Mouse (Mus musculus) lung, postnatal 10 days (tissue): ENCODE measurements at regions not wholly inside any gene's neighbourhood (a gene's known extent, or its start where the extent isn't known, plus 50 kb on each side); places are given as distances from the start of the nearest gene placed in this dataset.

ENCODE experiments used
- DNase-seq: peaks from one replicate; pipeline ENCODE4 v3.0.0; 2021

DNA sequence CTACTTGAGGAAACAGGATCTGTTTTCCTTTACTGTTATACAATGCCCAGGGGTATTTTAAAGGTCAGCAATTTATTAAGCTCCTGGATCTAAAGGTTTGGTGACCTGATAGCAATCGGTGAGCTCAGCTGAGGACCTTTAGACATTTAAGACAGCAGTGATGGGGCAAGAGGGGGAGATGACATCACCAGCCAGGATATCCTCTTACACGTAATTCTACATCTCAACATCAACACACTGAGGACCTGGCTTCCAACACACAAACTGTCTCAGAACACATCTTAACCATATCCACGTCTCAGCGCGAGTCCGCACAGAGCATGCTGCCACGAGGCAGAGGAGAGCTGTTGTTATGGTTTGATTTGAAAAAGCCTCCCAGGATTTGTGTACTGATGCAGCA lies 69.2 kb downstream of the Nhlrc3 start:
- DNase-seq, result no peak

DNA sequence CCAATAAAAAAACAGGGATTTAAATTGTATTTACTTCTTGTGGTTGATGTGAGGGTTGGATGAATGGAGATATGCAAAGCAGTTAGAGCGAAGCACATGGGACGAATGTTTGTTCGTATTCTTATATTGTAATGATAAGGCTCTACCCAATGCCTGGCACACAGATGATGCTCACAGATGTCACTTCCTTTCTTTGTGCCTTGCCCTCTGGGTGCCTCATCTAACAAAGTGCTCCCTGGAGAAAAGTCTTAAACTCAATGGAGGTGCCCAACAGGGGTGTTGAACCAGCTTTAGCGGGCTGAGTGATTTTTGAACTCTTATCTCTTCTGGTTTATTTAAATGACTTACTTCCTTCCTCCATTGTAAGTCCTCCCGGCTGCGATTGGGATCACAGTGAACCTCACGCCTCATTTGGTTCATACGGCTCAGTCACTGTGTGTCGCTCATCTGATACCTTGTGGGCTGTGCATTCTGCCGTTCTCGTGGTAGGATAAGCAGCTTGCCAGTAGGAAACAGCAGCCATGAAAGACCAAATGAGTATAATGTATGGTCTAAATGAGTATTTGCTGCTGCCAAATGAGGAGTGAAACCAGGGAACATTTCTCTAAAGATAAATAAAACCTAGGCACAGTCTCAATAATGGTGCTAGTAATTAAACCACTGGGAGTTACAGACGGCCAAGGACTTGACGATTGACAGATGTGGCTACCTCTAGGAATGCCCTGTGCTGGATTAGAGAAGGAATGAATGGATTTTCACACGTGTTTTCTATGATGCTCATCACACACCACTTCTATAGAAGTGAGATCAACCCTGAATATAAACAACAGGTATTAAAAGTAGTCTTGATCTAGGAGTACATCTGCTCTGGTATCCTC lies 81.2 kb downstream of the Nhlrc3 start:
- no peak for DNase-seq

DNA sequence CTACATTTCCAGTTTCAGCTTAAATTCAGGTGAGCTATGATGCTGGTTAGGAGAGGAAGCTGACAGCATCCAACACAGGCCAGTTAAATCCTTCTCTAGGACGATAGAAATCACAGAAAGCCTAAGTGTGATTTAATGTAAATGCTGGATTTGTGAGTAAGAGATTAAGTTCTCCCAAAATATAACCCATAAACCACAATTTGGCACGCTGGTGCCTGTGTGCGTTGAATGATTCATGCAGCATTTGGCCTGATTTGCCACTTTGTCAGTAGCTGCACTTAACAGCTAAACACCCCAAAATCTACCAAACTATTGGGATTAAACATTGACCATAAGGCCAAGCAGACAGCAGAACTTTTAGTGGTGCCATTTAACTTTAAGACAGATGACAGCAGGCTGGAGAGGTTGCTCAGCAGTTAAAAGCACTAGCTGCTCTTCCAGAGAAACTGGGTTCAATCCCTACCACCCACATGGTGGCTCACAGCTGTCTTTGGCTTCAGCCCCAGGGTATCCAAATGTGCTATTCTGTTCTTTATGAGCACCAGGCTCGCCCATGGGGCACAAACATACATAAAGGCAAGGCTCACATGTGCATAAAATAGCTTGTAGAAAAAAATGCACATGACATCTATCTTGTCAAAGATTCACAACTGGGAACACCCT lies 83.5 kb downstream of the Nhlrc3 start:
- no peak for DNase-seq

DNA sequence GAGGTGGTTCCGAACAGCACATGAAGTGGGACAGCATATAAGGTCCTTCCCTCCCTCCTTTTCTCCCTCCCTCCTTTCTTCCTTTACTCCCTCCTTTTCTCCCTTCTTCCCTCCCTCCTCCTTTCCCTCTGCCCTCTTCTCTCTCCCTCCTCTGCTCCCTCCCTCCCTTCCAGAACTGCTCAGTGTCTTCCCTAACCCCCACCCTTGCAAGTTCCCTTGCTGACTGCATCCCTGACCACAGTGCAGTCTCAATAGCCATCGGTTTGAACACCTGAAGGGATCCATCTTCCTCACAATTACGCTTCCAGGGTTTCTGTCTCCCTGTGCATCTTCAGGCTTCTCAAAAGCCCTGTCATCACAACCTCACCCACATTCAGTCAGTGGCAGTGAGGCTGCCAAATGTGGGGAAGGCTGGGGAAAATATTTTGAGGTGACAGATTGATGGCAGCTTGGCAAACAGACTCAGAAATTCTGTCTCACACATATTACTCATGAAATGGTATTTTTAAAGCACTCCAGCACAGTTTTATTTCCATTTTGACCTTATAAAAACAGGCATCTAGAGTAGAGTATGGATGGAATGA lies 86.2 kb downstream of the Nhlrc3 start:
- peak; percentile 30 for DNase-seq

GRCm38 (mm10) chr3:53372887-53373286 lies 90.2 kb downstream of the Nhlrc3 start:
- DNase-seq, result no peak

GRCm38 (mm10) chr3:53371910-53372309 lies 91.2 kb downstream of the Nhlrc3 start:
- DNase-seq, result peak; percentile 9

DNA sequence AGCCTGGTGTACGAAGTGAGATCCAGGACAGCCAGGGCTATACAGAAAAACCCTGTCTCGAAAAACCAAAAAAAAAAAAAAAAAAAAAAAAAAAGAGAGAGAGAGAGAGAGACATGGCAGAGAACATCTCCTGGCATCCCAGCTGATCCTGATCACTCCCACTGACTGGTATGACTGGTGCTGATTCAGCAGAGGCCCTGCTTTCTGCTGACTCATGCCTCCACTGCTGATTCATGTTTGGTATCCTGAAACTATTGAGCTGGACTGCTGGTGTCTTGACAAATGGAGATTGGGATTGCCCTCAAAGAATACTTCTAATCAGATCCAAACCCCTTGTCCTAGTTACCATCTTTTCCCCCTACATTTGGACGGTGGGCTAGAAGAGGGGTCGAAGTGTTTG lies 101.9 kb downstream of the Nhlrc3 start:
- no peak for DNase-seq

- DNase-seq, result no peak
These were observed 109.4 kb downstream of the Nhlrc3 start for GRCm38 (mm10) chr3:53353693-53354092.

GRCm38 (mm10) chr3:53353282-53353681 lies 109.8 kb downstream of the Nhlrc3 start:
- DNase-seq, result no peak

DNA sequence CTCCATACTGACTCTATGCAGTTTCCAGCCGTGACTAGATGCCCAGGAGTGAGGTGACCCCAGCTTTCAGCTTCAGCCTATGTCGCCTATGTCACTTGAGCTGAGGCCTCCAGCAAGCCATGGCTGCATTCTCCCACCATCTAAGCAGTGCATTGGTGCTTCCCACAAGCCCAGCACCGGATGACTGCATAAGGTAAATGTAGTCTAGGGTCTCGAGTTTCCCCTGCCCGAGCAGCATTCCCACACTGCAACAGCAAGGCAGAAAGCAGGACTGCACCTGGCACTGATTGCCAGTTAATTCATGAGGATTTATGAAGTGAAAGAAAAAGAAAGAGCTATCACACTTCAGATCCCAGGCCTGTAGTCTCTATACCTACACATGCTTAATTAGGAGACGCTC lies 119.5 kb downstream of the Nhlrc3 start:
- no peak for DNase-seq

- no peak for DNase-seq
These were observed 121.6 kb downstream of the Nhlrc3 start for GRCm38 (mm10) chr3:53341304-53342206.

- no peak for DNase-seq
These were observed 124.6 kb downstream of the Nhlrc3 start for GRCm38 (mm10) chr3:53338571-53338970.

- peak; percentile 10 for DNase-seq
These were observed 129.1 kb downstream of the Nhlrc3 start for GRCm38 (mm10) chr3:53334051-53334450.

GRCm38 (mm10) chr3:53329528-53329927 lies 133.6 kb downstream of the Nhlrc3 start:
- DNase-seq, result peak; percentile 31

GRCm38 (mm10) chr3:53327424-53327823 lies 135.7 kb downstream of the Nhlrc3 start:
- DNase-seq, result no peak

GRCm38 (mm10) chr3:53326967-53327366 lies 136.2 kb downstream of the Nhlrc3 start:
- DNase-seq, result no peak

GRCm38 (mm10) chr3:53325080-53325479 lies 138.1 kb downstream of the Nhlrc3 start:
- no peak for DNase-seq

DNA sequence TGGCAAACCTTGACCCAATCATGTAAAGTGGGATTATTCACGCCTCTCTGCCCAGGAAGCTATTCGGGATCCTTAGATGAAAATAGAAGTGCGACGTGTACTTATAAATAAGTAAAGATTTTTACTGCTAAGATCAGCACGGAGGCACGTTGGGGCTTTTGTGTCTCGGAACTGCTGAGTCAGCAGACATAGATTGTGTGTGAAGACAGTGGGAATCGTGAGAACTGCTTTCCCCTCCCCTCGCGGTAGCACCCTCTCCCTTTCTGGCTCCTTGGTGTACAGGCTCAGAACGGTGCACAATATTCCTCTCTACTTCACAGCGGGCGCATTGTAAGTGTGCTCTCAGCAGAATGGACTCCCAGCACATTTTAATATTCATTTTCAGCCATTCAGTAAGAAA lies 138.7 kb downstream of the Nhlrc3 start:
- DNase-seq, result no peak

GRCm38 (mm10) chr3:53315449-53315848 lies 147.7 kb downstream of the Nhlrc3 start:
- no peak for DNase-seq
